Mouse (Mus musculus) left cerebral cortex, postnatal 25 days (tissue): ENCODE data around the gene Ndel1. TPM values are rescaled to one million over a fixed set of nuclear protein-coding genes. Genes with fewer than 3 reads are reported as not detected.
A peak's percentile ranks its signal among the peaks of the same experiment; 100 is the strongest.

Experiments used
- DNase-seq, 2 experiments: peaks; one replicate each; pipeline ENCODE4 v3.0.0; 2022; ENCODE audit warnings: low spot score in 2 of 2, mixed read lengths in 1 of 2
- intact Hi-C: fragments of 180-260 bp; cut with DNase I; formaldehyde crosslinking; loops from one replicate; pipeline ENCODE4 v1.15.1; 2025
- total RNA-seq, 2 experiments: library from RNA; stranded (reverse); gene quantifications; 2 replicates each; pipeline ENCODE4 v1.2.3; 2021

Ndel1 gene
- 100 to 1,000 TPM; 102 to 121 TPM for total RNA-seq

- intact Hi-C loops: loop anchor here (10.0 kb wide), 2 partner anchors 307 to 387 kb away; no protein-coding TSS in a partner anchor
- no peak for DNase-seq
Measured at GRCm38 (mm10) chr11:68871748-68872147, at the start of gene Ndel1. Gene Ndel1, minus strand, starts transcription at chr11:68871858.

- intact Hi-C loops: loop anchor here (5.0 kb wide), 1 partner anchor 38 kb away; no protein-coding TSS in a partner anchor
- no peak for DNase-seq
Measured at GRCm38 (mm10) chr11:68914566-68914965, 42.9 kb upstream of the Ndel1 start.

- intact Hi-C loops: loop anchor here (5.0 kb wide), 1 partner anchor 41 kb away; no protein-coding TSS in a partner anchor
- DNase-seq: no peak
Measured at GRCm38 (mm10) chr11:68911531-68912177, 40.0 kb upstream of the Ndel1 start.

GRCm38 (mm10) chr11:68908846-68909503 lies 37.3 kb upstream of the Ndel1 start:
- no peak for DNase-seq
- intact Hi-C loops: no loop called here

GRCm38 (mm10) chr11:68907251-68907650 lies 35.6 kb upstream of the Ndel1 start:
- DNase-seq: no peak
- intact Hi-C loops: no loop called here

- peak in 1 of 2 experiments; percentile 13 for DNase-seq
- intact Hi-C loops: no loop called here
Measured at GRCm38 (mm10) chr11:68906461-68906790, 34.8 kb upstream of the Ndel1 start.

- no peak for DNase-seq
- intact Hi-C loops: no loop called here
Measured at GRCm38 (mm10) chr11:68905665-68906460, 34.2 kb upstream of the Ndel1 start.

GRCm38 (mm10) chr11:68905138-68905531 lies 33.5 kb upstream of the Ndel1 start:
- DNase-seq: no peak
- intact Hi-C loops: no loop called here

- intact Hi-C loops: loop anchor here (1.0 to 5.0 kb wide), 2 partner anchors 63 to 78 kb away; partner anchors contain the start of gene Slc25a35
- DNase-seq: peak; percentile 77 to 86
Measured at GRCm38 (mm10) chr11:68904375-68905137, 32.9 kb upstream of the Ndel1 start.

- intact Hi-C loops: loop anchor here (1.0 to 5.0 kb wide), 3 partner anchors 64 to 133 kb away; partner anchors contain the start of gene Slc25a35
- no peak for DNase-seq
Measured at GRCm38 (mm10) chr11:68903775-68904174, 32.1 kb upstream of the Ndel1 start.

GRCm38 (mm10) chr11:68902823-68903222 lies 31.2 kb upstream of the Ndel1 start:
- intact Hi-C loops: loop anchor here (2.0 to 5.0 kb wide), 2 partner anchors 64 to 134 kb away; partner anchors contain the start of gene Slc25a35
- DNase-seq: no peak

GRCm38 (mm10) chr11:68902367-68902766 lies 30.7 kb upstream of the Ndel1 start:
- intact Hi-C loops: loop anchor here (2.0 to 5.0 kb wide), 2 partner anchors 65 to 134 kb away; partner anchors contain the start of gene Slc25a35
- DNase-seq: no peak

GRCm38 (mm10) chr11:68902047-68902364 lies 30.3 kb upstream of the Ndel1 start:
- intact Hi-C loops: loop anchor here (2.0 to 5.0 kb wide), 2 partner anchors 65 to 135 kb away; partner anchors contain the start of gene Slc25a35
- no peak for DNase-seq

- intact Hi-C loops: loop anchor here (1.0 to 5.0 kb wide), 3 partner anchors 48 to 135 kb away; partner anchors contain the start of gene Slc25a35
- peak; percentile 99 for DNase-seq
Measured at GRCm38 (mm10) chr11:68901351-68902046, 29.8 kb upstream of the Ndel1 start, which contains the start of gene Rpl26. Gene Rpl26, plus strand, starts transcription at chr11:68901583.

- DNase-seq: no peak
- intact Hi-C loops: loop anchor here (1.0 to 5.0 kb wide), 2 partner anchors 47 to 67 kb away; partner anchors contain the start of gene Slc25a35
Measured at GRCm38 (mm10) chr11:68900519-68901350, 29.1 kb upstream of the Ndel1 start.

GRCm38 (mm10) chr11:68899815-68900214 lies 28.2 kb upstream of the Ndel1 start:
- no peak for DNase-seq
- intact Hi-C loops: loop anchor here (5.0 kb wide), 1 partner anchor 67 kb away; the partner anchor contains the start of gene Slc25a35

- intact Hi-C loops: no loop called here
- DNase-seq: no peak
Measured at GRCm38 (mm10) chr11:68898790-68899189, 27.1 kb upstream of the Ndel1 start.

GRCm38 (mm10) chr11:68897838-68898237 lies 26.2 kb upstream of the Ndel1 start:
- intact Hi-C loops: no loop called here
- DNase-seq: no peak
